Mouse (Mus musculus) gastrocnemius, postnatal 25 days (tissue): ENCODE data around the gene Kif21a. TPM values are rescaled to one million over a fixed set of nuclear protein-coding genes. Genes with fewer than 3 reads are reported as not detected.

ENCODE experiments used
- DNase-seq: peaks from one replicate; pipeline ENCODE4 v3.0.0; 2022
- total RNA-seq, 2 experiments: library from RNA; stranded (reverse); gene quantifications; 1 replicate in 1 of 2; 2 replicates in 1 of 2; pipeline ENCODE4 v1.2.3; 2021

Kif21a gene
- total RNA-seq, 2 experiments from 2014 or later: 9.5 to 14.9 TPM

- DNase-seq: no peak
These were observed 31.4 kb downstream of the Kif21a start for GRCm38 (mm10) chr15:91018161-91018860.

DNA sequence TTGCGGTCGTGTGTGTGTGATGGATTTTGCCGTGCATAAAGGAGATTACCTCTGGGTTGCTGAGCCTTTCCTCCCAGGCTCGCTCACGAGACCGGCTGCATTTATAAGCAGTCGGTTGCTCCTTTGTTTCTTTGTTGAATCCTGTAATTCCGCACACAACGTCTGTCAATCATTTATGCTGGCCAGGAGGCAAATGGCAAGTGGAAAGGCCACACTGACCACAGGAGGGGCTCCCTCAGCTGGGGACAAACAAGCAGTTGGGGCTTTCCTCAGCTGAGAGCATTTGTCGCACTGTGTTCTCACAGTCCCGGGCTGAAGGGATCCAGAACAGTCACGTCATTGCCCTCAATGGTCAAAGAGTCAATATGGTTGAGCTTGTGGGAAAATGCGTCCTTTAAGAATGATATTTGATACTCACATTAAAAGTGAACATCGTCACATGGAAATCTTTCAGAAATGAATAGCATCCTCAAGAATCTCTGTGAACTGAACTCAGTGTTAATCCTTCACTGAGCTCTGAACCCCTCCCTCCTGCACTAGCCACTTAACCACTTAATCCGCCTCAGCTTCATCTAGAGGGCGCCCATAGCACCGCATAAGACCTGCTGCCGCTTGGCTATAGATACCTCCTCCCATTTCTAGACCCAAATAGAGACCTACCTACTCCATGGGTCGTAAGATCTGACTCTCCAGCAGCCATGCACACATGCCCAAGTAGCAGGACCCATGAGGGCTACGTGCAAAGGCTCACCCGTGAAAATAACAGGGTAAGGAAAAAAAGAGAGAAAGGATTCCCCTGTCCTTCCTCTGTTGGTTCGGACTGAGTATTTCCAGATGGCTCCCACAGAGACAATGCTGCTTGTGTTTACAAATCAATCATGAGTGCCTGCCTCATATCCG lies 32.2 kb downstream of the Kif21a start:
- DNase-seq: no peak

- no peak for DNase-seq
These were observed 33.4 kb downstream of the Kif21a start for GRCm38 (mm10) chr15:91016366-91016765.

DNA sequence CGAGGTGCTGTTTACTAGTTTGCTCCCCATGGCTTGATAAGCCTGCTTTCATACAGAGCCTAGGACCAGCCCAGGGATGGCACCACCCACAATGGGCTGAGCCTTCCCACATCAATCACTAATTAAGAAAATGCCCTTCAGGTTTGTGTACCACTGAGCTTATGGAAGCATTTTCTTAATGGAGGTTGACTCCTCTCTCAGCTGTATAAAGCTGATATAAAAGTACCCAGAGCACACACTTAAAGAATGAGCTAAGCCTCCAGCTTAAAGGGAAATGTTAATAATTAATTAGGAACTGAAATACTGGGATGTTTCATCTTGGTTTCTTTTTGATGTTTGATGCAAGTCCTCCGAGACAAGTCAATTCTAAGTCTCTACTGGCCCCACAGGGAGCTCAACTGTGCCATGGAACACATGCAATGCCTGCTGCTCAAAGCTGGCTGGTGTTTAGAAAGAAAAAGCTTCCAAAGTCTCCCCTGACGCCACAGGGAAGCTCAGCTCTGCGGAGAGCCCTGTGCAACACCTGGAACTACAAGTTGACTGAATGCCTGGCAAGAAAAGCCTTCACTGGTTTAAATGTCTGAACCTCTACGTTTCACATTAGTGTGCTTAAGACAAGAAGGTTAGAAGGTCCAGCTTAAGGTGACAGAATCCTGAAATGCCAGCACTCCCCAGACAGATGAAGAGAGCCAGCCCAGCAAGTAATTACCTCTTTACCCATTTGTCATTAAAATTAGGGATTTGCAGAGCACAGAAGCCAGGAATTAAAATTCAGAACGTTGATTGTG lies 36.8 kb downstream of the Kif21a start:
- DNase-seq: no peak

DNA sequence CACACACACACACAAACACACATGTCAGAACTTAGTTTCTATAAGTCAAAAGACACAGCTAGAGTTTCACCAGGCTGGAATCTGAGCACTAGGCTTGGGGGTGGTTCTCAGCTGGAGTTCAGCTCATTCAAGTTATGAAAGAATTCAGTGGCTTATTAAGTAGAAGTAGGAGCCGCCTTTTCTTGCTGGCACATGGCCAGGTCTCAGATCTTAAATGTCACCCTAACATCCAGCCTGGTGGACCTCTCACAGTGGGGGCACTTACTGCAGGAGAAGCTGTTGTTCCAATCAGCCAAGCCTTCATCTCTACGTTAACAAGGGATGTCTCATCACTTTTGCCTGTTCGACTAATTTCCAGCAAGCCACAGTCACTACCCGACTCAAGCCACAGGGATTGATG lies 39.5 kb downstream of the Kif21a start:
- no peak for DNase-seq

DNA sequence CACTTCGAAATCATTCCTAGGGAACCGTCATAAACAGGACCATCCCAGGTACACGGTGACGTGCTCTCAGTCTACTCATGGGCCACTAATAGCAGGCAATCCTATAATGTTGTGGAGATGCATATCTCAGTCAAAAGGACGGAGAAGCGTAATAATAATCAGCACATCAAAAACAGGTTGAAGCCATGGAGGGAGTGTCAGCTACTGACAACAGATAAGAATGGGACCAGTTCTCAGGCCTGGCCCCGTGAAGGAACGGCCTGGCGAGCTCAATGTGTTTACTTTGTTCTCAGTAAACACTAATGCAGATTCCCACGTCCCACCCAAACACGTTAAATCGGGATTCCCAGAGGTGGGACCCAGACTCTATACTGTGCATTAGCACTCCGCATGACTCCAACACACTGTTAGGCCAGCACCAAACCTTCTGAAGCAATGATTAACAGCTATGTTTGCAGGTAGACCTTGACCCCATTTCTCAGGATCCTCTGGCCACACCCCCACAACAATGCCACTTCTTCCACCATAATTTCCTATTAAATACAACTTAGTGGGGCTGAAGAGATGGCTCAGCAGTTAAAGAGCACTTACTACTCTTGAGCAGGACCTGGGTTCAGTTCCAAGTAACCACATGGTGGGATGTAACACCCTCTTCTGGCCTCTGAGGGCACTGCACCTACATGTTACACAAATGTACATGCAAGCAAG lies 42.5 kb downstream of the Kif21a start:
- no peak for DNase-seq

- DNase-seq: no peak
These were observed 45.0 kb downstream of the Kif21a start for GRCm38 (mm10) chr15:91004726-91005125.

- no peak for DNase-seq
These were observed 48.6 kb downstream of the Kif21a start for GRCm38 (mm10) chr15:91001037-91001616.

DNA sequence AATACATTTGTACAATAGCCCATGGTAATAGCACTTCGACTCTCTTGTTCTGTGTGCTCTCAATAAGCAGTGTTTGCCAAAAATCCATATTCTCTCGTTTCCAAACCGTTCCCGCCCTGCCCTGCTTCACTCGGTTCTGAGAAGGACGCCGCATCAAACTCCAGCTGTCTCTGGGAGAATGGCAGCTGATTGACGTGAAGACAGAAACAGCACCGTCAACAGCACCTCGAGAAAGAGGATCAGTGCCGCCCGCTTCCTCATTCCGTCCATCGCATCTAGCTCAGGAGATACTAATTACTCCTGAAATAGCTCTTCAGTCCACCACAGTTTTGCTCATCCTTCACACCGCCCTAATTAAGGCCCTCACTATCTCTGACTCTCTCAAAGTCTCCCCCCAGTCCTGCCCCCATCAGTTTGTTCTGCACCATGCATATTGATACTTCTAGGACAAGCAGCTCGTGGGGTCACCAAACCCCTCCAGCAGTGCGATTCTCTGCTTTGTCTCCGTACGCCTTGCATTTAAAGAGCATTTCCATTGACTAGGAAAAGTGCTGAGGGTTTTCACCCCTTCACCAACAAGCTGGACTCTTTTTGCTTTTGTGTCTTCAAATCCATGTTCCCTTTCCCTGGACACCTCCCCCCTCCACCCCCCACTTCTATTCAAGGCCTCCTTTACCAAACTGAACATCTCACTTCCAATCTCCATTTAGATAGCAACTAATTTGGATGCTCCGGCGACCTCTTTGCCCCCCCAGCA lies 49.3 kb downstream of the Kif21a start:
- no peak for DNase-seq

- DNase-seq: no peak
These were observed 56.9 kb downstream of the Kif21a start for GRCm38 (mm10) chr15:90992871-90993270.

DNA sequence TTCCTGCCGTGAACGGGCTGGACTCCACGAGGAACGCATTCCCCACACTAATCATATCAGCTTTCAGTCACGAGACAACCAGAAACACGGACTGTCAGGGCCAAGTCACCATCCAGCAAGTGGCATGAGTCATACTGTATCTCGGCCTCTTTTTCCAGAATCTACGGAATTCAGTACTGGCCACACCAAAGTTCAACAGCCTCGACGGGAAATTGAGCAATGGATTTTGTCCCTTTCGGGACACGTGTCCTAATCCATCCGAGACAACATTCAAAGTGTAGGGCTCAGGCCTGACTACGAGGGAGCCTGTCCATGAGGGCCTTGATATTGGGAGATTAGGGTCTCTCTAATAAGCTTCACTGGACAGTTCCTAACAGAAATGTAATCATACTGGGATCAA lies 57.4 kb downstream of the Kif21a start:
- no peak for DNase-seq

DNA sequence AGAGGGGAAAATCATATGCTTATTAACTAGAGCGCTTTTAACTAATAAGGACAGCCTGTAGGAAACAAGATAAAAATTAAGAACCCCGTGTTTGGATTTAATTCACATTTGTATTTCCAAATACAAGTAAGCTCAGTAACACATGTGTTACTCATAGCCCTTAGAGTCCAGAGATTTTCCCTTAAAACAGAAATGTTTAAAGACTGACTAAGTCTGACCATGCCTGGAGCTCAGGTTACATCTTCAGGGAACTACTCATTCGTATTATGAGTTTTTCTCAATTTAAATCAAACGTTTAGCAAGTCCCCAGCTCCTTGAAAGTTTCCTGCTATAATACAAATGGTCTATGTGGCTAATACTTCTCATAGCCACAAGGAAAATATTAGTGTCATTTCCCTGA lies 57.9 kb downstream of the Kif21a start:
- no peak for DNase-seq

DNA sequence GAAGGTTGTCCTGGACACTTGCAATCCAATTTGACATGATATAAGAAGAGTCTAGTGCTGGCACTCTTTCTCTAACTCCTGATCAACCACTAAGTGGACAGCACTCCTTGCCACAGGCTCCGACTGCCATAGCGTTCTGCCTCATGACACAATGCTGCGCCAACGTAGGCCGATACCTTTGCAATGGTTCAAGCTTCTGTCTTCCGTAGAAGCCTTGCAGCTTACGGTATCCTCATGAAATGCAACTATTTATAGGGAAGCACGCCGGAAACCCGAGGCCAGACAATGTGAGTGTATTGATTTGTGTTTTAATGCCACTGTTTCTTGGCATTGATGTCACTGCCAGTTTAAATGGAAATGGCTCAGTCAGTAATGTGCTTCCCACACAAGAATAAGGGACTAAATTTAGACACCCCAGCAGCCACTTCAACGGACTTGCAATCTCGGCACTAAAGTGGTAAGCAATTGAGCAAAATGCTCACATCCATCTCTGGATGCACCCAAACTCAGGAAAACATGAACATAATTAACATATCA lies 62.0 kb downstream of the Kif21a start:
- DNase-seq: no peak

DNA sequence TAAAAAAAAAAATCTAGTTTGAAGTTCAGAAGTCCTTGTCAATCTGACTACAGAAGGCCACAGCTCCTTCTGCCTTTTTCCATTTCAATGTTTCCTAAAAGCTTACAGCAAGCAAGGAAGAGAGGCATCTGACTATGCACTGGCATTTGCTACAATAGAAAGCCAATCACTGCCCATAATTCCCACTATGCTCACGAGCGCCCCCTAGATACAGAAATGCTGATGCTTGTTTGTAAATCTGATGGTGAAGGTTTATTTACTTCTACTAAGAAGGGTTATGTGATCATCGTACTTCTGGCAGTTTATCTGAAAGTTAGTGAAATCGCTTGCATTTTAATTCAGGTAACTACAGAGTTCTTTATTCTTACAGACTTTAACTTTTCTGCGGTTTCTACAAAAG lies 73.8 kb downstream of the Kif21a start:
- DNase-seq: no peak

- no peak for DNase-seq
These were observed 77.6 kb downstream of the Kif21a start for GRCm38 (mm10) chr15:90971914-90972767.

DNA sequence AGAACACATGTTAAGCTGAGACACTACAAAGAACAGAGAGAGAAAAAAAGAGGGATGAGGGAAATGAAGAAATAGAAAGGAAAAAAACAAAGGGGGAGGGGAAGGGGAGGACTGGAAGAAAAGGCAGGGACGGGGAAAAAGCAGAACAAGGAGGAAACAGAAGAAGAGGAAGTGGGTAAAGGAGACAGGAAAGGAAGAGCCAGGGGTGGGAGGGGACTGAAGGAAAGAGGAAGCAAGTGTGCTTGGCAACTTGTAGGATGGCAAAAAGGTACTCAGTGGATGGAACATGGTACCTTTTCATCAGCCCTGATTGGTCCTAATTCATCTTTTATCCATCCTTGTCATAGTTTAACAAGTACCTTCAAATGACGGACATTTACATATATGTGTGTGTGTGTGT lies 86.4 kb downstream of the Kif21a start:
- no peak for DNase-seq

GRCm38 (mm10) chr15:90962548-90962947 lies 87.2 kb downstream of the Kif21a start:
- DNase-seq: no peak

- DNase-seq: no peak
These were observed 88.8 kb downstream of the Kif21a start for GRCm38 (mm10) chr15:90960831-90961554.

DNA sequence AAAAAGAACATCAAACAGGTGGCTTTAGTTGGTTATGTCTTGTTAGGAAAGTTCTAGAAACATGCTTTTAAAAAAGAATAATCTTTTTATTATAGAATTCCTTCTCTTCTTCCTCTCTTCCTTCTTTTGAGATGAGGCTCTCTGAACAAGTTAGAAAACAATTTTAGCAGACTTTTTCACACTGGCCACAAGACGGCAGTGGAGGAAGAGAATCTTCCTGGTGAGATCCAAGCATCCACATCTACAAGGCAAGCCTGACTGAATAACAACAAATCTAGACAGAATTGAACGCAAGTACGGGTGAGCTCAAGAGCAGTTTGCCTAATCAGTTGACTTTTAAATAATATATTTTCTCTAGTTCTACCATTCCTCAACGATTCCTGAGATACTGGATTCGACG lies 98.4 kb downstream of the Kif21a start:
- DNase-seq: no peak
